ENCODE assay signal across 8 mouse cellular contexts in the genomic region with DNA sequence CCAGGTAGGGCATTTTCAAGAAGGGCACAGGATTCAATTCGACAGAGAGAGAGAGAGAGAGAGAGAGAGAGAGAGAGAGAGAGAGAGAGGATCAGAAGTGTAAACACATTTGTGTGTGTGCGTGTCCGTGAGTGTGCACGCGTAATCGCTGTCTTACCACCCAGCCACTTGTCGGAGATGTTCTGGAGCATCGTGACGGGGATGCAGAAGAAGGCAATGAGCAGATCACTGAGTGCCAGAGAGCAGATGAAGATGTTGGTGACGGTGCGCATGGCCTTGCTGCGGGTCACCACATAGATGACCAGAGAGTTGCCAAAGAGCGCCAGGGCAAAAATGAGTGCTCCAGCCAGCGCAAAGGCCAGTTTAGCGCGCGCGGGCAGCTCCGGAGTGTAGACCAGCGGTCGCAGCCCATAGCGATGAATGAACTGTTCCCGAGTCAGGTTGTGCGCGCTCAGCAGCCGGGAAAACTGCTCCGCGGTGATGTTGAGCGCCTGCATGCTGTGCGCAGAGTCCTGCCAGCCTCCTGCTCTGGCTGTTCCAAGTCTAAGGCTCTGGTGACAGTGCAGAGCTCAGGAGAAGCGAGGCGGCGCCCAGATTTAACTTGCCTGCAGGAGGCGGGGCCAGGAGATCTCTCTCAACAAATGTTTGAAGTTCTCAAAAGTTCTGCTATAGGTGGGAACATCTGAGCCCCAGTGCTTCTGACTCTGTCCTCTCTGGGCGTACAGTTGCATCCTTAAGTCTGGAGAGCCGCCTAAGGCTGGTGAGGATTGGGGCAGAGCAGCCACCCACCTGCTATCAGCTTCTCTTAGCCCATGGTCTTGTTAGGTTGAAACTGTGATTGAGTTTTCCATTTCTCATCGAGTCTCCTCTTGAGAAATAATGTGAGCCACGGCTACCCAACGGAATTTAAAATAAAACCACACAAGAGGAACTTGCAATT. TPM values are rescaled to one million over a fixed set of nuclear protein-coding genes. Genes with fewer than 3 reads are reported as not detected.
DNase-seq lines count a peak whose midpoint lies in the region; ATAC-seq and TF ChIP-seq lines count a peak whose summit lies in the region.

Gene Qrfpr, minus strand, starts transcription at position 571 of the 940 bp plus-strand sequence.

- ATAC-seq in hindbrain, embryonic 14.5 days (ENCODE audit: low FRiP score) = peak; percentile 60; the same call in 1 of the 2 replicates
- 0 out of 2 replicates have a peak, but pooled peaks have one; percentile 60 for ATAC-seq in midbrain, postnatal 0 days (ENCODE audit: low FRiP score)

- no peak for TF ChIP-seq CTCF in midbrain, postnatal 0 days (IDR thresholded peaks at IDR 0.05)

- 9% methylated on average over 39 of the region's 39 CpGs for WGBS in hindbrain, embryonic 14.5 days
- 10% methylated on average over 39 of the region's 39 CpGs for WGBS in midbrain, postnatal 0 days

- 0 out of 2 replicates have a peak, but pooled peaks cover 7% of the 10 kb centered on the region for H3K4me1 ChIP-seq in hindbrain, embryonic 14.5 days (replicated peaks; ENCODE audit: control insufficient read depth, insufficient read depth, low read length)
- H3K4me1 ChIP-seq in midbrain, postnatal 0 days (ENCODE audit: insufficient read depth, low read length) = no peaks in the 10 kb centered on the region

- DNase-seq in layer of hippocampus, adult 18-20 months (ENCODE audit: low spot score in 2 of 2) = peak; percentile 5 to 37
- no peak for DNase-seq in layer of hippocampus, adult 8-10 months (ENCODE audit: low spot score in 2 of 2)
- peak; percentile 57 for DNase-seq in embryo, embryonic 11 days
- DNase-seq in hindbrain, embryonic 14.5 days (ENCODE audit: low spot score) = no peak
- peak; percentile 26 for DNase-seq in midbrain, postnatal 0 days (ENCODE audit: low spot score)
- DNase-seq in spleen, postnatal 4 days (ENCODE audit: low spot score in 2 of 2) = no peak
- no peak for DNase-seq in kidney, adult 9 months
- DNase-seq in B cell, adult 2 months = no peak

- no peaks in the 10 kb centered on the region for H3K36me3 ChIP-seq in hindbrain, embryonic 14.5 days (replicated peaks; ENCODE audit: control insufficient read depth, insufficient read depth)
- H3K36me3 ChIP-seq in midbrain, postnatal 0 days (ENCODE audit: insufficient read depth, low read length) = no peaks in the 10 kb centered on the region

- H3K9ac ChIP-seq in hindbrain, embryonic 14.5 days = 0 out of 2 replicates have a peak within 1 kb of the TSS, but pooled peaks have one; percentile 31
- no peak within 1 kb of the TSS for H3K9ac ChIP-seq in midbrain, postnatal 0 days (replicated peaks; ENCODE audit: low read length, poor library complexity, severe bottlenecking)

- peak within 1 kb of the TSS; percentile 29 for H3K4me3 ChIP-seq in hindbrain, embryonic 14.5 days (replicated peaks; ENCODE audit: low read length)
- peak within 1 kb of the TSS; percentile 39 for H3K4me3 ChIP-seq in midbrain, postnatal 0 days (ENCODE audit: low read depth, low read length)

- peaks cover 31% of the 10 kb centered on the region for H3K27me3 ChIP-seq in hindbrain, embryonic 14.5 days (ENCODE audit: control insufficient read depth, insufficient read depth, low read length)
- no peaks in the 10 kb centered on the region for H3K27me3 ChIP-seq in midbrain, postnatal 0 days (ENCODE audit: insufficient read depth, low read length)

- H3K4me2 ChIP-seq in hindbrain, embryonic 14.5 days (replicated peaks) = peak within 1 kb of the TSS; percentile 57
- H3K4me2 ChIP-seq in midbrain, postnatal 0 days (ENCODE audit: low read depth, low read length, poor library complexity, severe bottlenecking) = peak within 1 kb of the TSS; percentile 82

- no peaks in the 10 kb centered on the region for H3K9me3 ChIP-seq in hindbrain, embryonic 14.5 days (ENCODE audit: control insufficient read depth, low read length)
- no peaks in the 10 kb centered on the region for H3K9me3 ChIP-seq in midbrain, postnatal 0 days (ENCODE audit: low read length)

- no peak within 1 kb of the TSS for H3K27ac ChIP-seq in hindbrain, embryonic 14.5 days
- no peak within 1 kb of the TSS for H3K27ac ChIP-seq in midbrain, postnatal 0 days (ENCODE audit: low read depth, low read length)

RNA-seq across cellular contexts. Expression of gene Qrfpr, which starts in this region (rescaled TPM):
- total RNA-seq in layer of hippocampus, adult 18-20 months (2021) = 1 to 10 TPM in 1 of 2 experiments, under 1 TPM in 1; 0.86 to 1.2 TPM
- total RNA-seq in layer of hippocampus, adult 8-10 months (2022) = 1 to 10 TPM in 3 of 4 experiments, under 1 TPM in 1; 0.61 to 2.3 (median 1.7) TPM
- 1.6 and 1.8 TPM in 2 replicates for polyA plus RNA-seq in hindbrain, embryonic 14.5 days (2014; fragmentation: Nextera tagmentation; extraction: Ambion mirVana)
- 0.24 and 0.33 TPM in 2 replicates for total RNA-seq in midbrain, postnatal 0 days (2014; rRNA removed)
- 1.8 TPM in 2 replicates for polyA plus RNA-seq in midbrain, postnatal 0 days (2015; fragmentation: Nextera tagmentation; extraction: Ambion mirVana)

Comparison
In these comparisons a context has a peak if more than half of its experiments do, and no peak if none do; other contexts are left out.
1. DNase-seq: peak in layer of hippocampus, adult 18-20 months (2 of 2), embryo, embryonic 11 days (single experiment) and midbrain, postnatal 0 days (single experiment); none in layer of hippocampus, adult 8-10 months (0 of 2), hindbrain, embryonic 14.5 days (single experiment), spleen, postnatal 4 days (0 of 2), kidney, adult 9 months (single experiment) and B cell, adult 2 months (0 of 2).